Mouse (Mus musculus): ENCODE measurements at regions not wholly inside any gene's neighbourhood (a gene's known extent, or its start where the extent isn't known, plus 50 kb on each side); places are given as distances from the start of the nearest gene placed in this dataset.
A peak's percentile ranks its signal among the peaks of the same experiment; 100 is the strongest.

DNA sequence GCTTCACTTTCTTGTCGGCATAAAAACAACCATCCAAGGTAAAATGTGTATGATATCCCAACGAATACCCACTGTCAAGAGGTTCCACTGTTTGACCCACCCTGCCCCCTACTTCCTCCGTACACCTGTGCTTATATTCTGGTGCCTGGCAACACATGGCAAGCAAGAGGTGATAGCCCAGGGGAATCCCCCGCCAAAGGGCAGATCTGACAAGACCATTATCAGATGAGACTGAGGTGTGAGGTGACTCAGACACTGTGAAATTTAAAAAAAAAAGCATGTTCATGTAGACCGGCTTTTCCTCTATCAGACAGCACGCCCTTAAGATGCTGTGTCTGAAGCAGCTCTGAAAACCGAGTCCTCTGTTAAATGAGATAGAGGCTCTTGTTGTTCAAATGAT is 89.4 kb upstream of the Bach2 start:
- no peak for DNase-seq (ENCODE audit: low spot score)

DNA sequence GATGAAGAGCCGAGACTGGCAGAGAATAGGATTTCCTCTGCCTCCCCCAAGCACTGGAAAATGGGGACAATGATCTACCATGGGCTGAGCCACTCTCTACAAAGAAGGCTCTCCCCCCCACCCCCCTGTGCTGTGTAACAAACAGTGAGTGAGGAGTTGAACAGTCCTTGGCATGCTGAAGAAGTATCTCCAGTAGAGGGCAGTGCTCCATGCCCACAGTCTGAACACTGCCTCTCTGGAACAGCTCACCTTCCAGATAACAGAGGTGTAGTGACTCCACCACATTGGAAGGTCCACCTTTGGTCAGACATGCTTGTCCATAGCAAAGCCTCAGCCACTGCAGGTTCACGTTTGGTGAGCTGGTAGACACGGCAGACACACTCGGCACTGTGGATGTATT is 85.2 kb upstream of the Bach2 start:
- peak; percentile 16 for DNase-seq (ENCODE audit: low spot score)

DNA sequence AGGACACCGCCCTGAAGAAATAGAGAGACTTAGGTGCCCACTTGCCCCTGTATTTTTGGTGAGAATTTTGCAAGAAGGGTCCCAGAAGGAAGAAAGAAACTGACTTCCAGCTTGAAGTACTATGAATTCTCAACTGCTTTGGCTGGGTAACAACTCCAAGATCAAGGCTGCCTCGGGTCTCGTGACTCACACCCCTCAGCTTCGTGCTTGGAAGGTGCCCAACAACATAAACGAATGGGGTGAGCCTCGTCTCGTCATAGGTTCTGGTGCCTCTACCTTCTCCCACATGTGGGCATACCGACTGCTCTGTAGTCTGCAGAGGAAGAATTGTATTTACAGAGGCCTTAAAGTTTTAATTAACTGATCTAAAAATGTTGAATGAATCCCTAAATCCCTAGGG is 81.6 kb upstream of the Bach2 start:
- DNase-seq (ENCODE audit: low spot score), result no peak

DNA sequence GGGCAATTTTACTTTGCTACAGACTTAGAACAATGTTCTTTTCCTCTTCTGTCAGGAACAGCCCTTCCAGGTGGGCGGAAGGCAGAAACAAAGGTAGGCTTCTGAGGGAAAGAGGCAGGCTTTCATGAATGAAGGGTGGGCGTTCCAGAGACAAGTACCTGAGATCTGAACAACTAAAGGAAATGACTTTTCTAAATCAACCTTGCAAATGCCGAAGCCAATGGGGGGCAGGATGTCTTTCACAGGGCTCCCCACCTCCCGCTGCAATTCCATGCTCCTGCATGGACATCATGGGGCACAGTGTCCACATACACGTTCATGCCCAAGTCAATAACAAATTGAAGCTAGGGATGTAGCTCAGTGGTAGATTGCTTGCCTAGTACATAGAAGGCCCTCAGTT is 80.2 kb upstream of the Bach2 start:
- DNase-seq (ENCODE audit: low spot score), result no peak

DNA sequence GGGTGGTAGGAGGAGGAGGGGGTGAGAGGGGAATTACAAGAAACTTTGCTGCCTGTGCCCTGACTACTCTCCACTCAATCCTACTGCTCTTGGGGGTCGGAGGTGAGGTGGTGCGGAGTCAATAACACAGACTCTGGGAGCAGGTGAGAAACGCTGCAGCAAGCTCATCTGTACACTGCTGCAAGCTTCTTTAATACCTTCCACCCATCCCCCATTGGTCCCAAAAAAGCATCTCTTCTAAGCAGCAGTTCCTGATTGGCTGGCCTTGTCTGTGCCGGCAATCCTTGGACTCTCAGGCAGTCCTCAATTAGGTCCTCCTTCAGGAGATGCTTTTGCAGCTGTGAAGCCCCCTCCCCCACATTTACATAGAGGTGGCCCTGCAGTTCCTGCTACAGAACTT is 79.7 kb upstream of the Bach2 start:
- no peak for DNase-seq (ENCODE audit: low spot score)

DNA sequence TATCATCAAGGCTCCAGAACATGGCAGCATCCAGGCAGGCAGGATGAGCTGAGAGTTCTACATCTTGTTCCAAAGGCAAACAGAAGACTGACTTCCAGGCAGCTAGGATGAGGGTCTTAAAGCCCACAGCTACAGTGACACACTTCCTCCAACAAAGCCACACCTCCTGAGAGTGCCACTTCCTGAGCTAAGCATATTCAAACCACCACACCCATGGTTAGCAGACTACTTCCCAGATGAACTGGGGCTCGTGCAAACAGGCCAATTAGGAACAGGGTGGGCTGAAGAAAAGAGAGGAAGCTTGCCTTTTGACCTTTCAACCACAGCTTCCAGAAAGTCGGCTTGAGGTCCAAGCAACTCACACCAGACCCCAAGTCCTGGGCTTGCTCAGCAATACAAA is 77.8 kb upstream of the Bach2 start:
- no peak for DNase-seq (ENCODE audit: low spot score)

DNA sequence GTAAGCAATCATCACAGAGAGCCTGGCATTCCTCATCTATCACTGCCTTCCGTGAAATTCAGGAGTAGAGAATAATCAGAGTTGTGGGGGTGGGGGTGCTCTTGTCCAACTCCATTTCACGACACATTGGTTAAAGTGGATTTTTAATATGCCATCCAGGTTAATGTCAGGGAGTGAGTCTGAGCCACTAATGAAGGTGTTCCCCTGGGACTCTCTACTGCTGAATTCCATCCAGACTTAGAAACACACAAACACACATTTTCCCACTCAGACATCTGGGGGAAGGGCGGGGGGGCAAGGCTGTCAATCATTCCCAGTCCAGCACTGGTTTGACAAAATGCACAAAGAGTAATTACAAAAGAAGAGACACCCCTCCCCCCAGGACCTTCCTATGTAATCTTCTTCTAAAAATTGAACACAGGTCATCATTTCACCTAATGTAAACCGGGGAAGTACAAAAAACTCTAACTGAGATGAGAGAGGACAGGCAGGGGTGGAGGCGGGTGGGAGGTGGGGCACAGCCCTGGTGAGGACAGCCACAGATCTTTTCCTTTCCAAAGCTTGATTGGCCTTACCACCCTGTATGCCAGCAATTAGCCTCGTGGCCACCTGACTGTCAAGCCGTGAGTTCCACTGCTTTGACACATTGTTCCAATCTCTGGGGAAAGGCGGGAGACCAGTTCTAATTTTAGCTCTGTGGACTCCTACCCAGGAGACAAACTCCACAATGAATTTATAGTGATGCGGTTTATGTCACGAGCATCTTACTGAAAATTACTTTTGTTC is 76.5 kb upstream of the Bach2 start:
- DNase-seq (ENCODE audit: low spot score), result no peak

DNA sequence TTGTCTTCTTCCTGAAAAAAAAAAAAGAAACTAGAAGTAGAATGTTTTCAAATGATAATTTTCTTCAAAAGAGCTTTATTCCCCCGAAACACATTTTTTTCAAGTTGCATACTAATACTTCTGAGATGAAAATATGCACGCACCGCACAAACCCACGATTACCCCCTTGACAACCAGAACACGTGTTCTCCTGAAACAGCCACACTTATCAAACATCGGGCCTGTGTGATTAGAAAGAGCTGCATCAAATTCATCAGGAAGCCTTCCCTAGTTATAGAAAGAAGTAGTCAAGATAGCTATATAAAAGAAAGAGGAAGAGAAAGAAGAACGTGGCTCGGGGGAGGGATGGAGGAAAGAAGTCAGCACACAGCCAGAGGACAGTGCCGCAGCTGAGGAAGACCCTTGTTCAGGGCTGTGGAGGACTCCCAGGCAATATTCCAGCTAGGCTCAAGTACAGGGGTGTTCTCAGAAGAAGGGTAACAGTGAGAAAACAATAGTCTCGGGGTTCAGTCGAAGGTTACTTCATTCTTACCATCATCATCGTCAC is 75.8 kb upstream of the Bach2 start:
- no peak for DNase-seq (ENCODE audit: low spot score)

DNA sequence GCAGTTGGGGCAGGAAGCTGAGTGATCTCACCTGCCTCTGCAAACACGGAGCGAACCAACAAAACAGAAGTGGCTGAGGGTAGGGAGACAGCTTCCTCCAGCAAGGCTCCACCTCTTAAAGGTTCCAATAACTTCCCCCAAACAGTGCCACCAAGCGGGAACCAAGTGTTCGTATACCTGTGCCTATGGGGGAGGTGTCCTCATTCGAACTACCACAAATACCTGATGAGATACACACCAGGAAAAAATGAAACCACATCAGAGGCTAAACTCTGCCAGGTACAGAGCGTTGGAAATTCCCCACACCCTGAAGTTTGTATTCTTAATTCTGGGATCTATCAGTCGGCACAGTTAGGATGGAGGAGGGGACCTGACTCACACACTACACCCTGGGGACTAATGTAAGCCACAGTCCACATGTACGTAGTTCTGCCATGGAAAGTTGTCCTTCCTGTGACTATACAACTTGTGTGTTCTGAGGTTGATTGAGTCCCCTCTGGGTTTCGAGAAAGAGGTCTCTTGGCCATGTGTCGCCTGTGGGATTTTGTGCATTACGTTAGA is 74.4 kb upstream of the Bach2 start:
- DNase-seq (ENCODE audit: low spot score), result no peak

DNA sequence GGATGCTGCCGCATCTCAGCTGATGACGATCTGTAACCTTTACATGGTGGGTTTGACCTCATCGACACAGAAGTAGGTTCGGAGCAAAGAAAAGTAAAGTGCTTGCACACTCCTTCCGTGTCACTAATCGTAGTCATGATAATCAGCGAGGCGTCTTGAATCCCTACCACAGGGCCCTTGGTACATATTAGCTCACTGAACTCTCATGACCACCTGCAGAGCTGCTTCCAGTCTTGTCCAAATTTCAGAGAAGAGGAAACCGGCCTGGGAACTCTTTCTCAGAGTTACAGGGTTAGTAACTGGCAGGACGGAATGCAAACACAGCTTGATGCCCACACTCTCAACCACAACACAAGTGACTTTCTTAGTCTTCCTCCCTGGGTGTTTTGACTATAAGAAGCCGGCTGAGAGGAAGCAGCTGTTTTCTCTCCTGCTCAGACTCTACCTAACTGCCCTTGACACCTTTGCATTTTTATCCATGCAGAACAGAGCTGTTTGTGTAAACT is 73.8 kb upstream of the Bach2 start:
- DNase-seq (ENCODE audit: low spot score), result no peak

DNA sequence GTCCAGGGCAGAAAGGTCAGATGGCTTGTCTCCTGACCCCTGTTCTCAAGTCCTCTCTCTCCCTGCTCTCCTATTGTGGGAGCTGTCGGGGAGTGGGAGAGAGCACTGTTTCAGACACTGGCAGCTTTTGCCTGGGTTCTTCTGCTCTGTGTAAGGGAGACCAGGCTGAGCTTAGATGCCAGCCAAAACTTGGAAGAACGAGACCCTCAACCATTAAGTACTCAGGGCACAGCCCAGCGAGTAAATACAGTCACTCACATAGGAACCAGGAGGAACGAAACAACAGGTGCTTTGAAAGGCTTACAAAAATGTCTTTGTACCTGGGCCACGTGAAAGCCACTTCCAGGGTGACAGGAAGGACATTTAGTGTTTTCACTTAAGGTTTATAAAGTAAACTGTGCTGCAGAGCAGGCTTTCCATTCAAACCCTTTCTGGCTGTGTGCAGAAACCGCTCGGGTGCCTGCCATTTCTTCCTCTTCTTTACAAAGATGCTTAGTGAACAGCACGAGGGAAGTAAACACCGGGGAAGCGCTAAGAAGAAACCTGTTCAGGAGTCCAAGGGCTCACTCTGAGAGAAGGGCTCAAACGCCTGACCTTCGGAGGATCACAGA is 72.6 kb upstream of the Bach2 start:
- no peak for DNase-seq (ENCODE audit: low spot score)

DNA sequence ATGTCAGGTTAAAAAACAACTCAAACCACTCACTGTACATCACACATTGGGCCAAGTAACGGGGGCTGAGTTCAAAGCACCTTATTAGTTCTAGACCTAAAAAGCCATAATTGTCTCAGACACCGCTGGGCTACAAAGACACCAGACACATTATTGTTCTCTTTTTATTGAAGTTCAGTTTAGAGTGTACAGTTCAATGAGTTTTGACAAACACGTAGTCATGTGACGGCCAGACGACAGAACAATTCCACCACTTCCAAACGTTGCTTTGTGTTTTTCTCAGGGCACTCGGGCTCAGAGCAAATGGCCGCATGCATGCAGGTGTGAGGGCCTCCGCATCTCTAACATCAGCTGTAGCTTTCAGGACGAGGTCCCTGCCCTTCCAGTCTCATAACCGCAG is 71.5 kb upstream of the Bach2 start:
- DNase-seq (ENCODE audit: low spot score), result no peak

DNA sequence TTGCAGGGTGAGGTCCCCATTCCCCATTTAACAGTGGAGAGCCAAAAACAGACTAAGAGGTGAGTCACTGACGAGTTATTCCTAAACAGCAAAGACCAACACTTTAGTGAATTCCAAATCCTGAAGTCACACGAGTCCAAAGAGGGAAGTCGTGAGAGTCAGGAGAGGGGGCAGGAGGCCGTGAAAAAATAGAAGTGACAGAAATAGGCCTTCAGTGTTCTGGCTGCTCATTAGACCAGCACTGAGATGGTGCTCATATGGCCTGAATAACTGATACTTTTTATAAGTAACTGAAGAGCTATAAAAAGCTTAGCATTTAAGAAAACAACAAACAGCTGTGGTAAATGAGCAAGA is 68.5 kb upstream of the Bach2 start:
- no peak for DNase-seq (ENCODE audit: low spot score)

DNA sequence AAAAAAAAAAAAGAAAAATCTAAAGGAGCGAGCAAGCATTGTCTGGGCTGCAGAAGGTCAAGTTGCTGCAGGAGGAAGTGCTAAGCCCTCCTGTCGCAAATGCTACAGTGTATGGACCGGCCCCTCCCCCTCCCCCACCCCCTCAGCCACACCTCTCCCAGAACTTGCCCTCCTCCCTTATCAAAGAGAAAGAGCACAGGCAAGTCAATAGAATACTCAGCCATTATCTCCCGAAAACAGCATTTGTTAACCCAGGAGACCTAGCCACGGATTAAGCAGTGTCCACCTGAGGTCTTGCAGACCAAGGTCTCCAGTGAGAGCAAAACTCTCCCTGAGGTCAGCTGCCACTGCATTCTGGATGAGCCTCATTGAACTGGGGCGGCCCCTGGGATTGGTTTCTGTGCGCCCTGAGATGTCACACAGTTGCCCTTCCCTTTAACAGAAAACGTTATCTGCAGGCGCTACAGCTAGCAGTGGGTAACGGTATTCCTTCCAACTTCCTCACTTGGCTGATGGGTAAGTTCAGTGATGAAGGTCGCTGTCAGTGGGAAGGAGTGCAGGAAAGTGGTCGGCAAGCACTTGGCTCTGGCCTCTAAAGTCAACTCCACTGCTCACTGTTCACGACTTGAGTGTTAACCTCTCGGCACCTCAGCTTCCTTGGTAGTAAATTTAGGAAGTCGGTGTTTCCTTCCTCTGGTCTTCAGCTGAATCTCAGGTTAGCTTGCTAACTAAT is 68.0 kb upstream of the Bach2 start:
- DNase-seq (ENCODE audit: low spot score), result no peak

DNA sequence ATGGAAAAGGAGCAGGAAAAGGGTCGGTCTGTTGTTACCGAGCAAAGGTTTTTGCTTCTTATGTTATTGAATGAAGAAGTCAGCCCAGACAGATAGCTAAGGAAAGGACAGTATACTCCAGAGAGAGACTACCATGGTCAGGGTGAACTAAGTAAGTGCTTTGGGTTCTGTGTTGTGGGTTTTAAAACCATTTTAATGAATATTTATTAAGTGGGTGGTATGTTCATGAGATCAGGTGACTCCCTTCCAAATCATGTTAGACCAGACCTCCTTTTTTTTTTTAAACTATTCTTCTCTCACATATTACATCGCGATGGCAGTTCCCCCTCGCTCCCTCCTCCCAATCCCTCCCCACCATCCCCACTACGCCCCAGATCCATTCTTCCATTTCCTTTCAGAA is 67.3 kb upstream of the Bach2 start:
- no peak for DNase-seq (ENCODE audit: low spot score)

DNA sequence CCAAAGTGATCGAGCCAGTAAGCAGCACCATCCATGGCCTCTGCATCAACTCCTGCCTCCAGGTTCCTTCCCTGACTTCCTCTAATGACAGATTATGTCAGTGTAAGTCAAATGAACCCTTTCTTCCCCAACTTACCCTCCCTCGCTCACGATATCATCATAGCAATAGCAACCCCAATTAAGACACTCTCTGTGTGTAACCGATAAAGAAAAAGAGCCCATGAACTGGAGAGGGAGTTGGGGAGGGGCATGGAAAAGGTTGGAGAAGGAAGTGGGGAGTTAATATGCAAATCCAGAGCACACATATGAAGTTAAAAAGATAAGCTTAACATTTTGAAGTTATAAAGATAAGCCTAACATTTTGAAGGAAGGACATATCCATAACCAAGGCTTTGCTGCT is 65.6 kb upstream of the Bach2 start:
- no peak for DNase-seq (ENCODE audit: low spot score)

DNA sequence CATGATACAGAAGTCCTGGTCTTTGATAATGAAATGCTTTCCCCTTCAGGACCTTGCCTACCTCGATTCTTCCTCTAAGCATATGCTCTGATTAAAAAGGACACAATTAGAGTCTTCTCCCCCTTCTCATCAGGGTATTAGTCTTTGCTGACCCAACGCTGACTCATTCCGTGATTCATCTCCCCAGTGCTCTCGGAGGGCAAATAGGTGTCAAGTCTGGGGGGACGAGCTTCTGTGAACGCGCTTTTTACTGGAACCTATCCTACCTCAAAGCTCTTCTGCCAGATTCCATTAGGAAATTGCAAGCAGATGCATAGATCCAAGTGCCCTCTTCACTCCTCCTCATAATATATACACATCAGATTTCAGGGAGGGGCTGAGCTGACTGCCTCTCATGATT is 63.8 kb upstream of the Bach2 start:
- no peak for DNase-seq (ENCODE audit: low spot score)

DNA sequence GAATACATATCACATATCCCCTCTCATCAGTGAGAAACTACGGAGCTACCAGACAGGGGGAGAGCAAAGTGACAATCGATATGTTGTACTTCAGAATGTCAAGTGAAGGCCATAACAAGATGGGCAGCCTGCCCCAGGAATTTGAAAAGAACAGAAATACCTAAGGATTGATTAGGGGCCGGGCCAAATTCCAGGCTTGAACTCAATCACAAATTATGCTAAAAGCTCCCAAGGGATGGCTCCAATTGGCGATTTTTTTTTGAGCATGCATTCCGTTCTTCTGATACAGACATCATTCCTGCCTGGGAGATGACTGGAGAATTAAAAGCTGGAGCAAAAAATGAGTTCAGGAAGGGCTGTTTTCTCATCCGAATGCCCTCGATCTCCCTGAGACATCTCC is 63.4 kb upstream of the Bach2 start:
- no peak for DNase-seq (ENCODE audit: low spot score)

DNA sequence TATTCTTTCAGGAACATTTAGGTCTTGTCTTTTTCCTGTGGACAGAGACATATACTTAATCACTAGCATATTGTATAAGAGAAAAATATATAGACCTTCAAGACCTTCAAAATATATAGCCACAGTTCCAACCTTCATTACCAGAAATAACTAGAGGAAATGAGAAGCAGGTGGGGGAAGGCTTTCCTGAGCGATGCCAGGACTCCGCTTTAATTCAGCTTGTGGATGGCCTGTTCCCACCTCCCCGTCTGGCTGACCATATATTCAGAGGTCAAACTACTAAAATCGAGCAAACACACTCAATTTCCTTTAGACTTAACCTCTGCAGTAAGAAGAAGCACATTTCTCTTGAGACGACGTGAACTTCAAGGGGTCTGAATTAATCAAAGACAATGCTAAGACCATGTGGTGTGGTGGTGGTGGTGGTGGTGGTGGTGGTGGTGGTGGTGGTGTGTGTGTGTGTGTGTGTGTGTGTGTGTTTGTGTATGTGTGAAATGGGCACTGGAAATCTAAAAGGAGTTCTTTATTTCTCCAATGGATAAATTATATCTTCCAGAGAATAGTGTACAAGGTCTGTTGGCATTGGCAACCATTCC is 62.7 kb upstream of the Bach2 start:
- DNase-seq (ENCODE audit: low spot score), result no peak

DNA sequence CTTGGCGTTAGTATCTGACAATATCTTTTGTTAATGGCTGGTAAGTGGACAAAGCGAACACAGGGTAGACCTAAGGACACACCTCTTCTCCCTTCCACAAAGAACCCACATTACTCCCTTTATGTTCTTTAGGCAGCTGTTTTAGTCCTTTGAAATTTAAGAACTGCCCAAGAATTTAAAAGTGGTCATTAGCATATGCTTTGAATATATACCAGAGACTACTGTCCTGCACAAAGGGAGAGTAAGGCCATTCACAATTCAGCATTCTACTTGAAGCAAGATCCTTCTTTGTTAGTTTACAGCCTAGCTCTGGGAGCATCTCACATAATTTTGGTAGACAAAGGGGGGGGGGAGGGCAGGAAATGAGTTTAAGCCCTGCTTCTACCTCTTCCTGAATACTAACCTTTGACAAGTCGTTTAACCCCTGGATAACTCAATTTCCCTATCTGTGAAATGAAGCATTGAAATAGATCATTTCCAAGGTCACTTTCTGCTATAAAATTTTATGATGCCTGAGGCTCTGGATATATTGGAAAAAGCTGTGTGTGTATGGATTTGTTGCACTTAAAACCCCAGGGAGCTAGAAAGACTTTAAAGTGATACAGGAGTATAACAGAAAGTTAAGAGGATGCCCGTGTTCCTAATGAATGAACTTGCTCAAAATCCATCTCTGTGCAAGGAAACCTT is 62.0 kb upstream of the Bach2 start:
- DNase-seq (ENCODE audit: low spot score), result no peak

DNA sequence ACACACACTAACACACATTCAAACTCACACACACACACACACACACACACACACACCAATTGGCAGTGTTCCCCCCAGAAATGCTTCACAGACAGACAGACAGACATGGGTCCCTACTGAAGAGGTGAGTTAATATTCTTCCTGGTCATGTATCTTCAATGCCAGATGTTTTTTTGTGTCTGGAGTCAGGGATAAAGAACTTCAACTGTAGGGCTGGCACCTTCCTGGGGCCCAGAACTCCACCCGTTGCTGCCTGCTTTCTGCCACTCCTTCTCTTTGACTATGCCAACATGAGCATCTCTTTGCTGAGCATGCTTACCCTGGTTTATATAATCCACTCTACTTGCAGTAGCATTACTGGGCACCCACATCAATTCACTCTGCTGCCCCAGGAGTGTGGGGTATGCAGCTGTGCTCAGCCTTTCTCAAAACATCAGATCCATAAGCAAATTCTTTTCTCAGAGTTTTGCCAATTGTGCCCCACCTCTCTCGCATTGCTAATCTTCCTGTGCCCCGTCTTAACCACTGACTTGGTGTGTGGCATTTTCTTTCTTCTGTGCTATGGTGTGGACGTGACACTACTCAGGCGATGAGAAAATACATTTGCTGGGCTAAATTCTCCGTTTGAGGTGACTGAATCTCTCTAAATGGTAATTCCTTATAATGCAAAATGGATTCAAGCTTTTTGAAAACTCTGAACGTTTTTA is 60.5 kb upstream of the Bach2 start:
- no peak for DNase-seq (ENCODE audit: low spot score)
